ENCODE assay signal across 8 mouse cellular contexts in genomic region chr7:127842001-127842718, GRCm38 (mm10). TPM values are rescaled to one million over a fixed set of nuclear protein-coding genes. Genes with fewer than 3 reads are reported as not detected.
DNase-seq lines count a peak whose midpoint lies in the region; ATAC-seq and TF ChIP-seq lines count a peak whose summit lies in the region.

No protein-coding gene starts in this region.

- no peaks in the 10 kb centered on the region for H3K27me3 ChIP-seq in erythroblast, embryonic 14.5 days (ENCODE audit: control insufficient read depth)
- no peaks in the 10 kb centered on the region for H3K27me3 ChIP-seq in heart, embryonic 11.5 days (ENCODE audit: control insufficient read depth, insufficient read depth, low read length)
- H3K27me3 ChIP-seq in kidney, embryonic 15.5 days: no peaks in the 10 kb centered on the region
- H3K27me3 ChIP-seq in liver, embryonic 11.5 days (replicated peaks; ENCODE audit: control insufficient read depth, insufficient read depth, low read length): no peaks in the 10 kb centered on the region
- no peaks in the 10 kb centered on the region for H3K27me3 ChIP-seq in myocyte (ENCODE audit: control insufficient read depth, insufficient read depth, insufficient read length)

- peak overlapping the region; percentile 75 for H3K4me3 ChIP-seq in erythroblast, embryonic 14.5 days (replicated peaks)
- H3K4me3 ChIP-seq in heart, embryonic 11.5 days (ENCODE audit: low read depth, low read length): peak overlapping the region; percentile 91
- peak overlapping the region; percentile 86 for H3K4me3 ChIP-seq in kidney, embryonic 15.5 days (replicated peaks)
- peak overlapping the region; percentile 72 for H3K4me3 ChIP-seq in liver, embryonic 11.5 days (ENCODE audit: low read depth, low read length)
- H3K4me3 ChIP-seq in myocyte: peak overlapping the region; percentile 94

- H3K9me3 ChIP-seq in erythroblast, embryonic 14.5 days (ENCODE audit: control insufficient read depth, low read length): no peaks in the 10 kb centered on the region
- no peaks in the 10 kb centered on the region for H3K9me3 ChIP-seq in heart, embryonic 11.5 days (replicated peaks; ENCODE audit: control insufficient read depth, low read length)
- no peaks in the 10 kb centered on the region for H3K9me3 ChIP-seq in kidney, embryonic 15.5 days (replicated peaks)
- H3K9me3 ChIP-seq in liver, embryonic 11.5 days (ENCODE audit: control insufficient read depth, low read length): no peaks in the 10 kb centered on the region

- peak overlapping the region; percentile 84 for H3K9ac ChIP-seq in heart, embryonic 11.5 days (ENCODE audit: low read depth, low read length)
- H3K9ac ChIP-seq in kidney, embryonic 15.5 days: peak overlapping the region; percentile 79
- peak overlapping the region; percentile 71 for H3K9ac ChIP-seq in liver, embryonic 11.5 days (ENCODE audit: low read depth, low read length)

- DNase-seq in CD4-positive, CD25-positive, alpha-beta regulatory T cell, adult 2 months (ENCODE audit: low read depth, low spot score): peak; percentile 89
- DNase-seq in brain, embryonic 18.5 days (ENCODE audit: low read depth, low spot score): peak; percentile 20
- DNase-seq in liver, embryonic 11.5 days (ENCODE audit: low spot score): peak; percentile 74
- DNase-seq in spleen, postnatal 4 days (ENCODE audit: low spot score in 2 of 2): peak; percentile 76 to 88

- peak; percentile 63 for TF ChIP-seq POLR2A in myocyte (IDR thresholded peaks at IDR 0.05; ENCODE audit: insufficient read length, low read depth)

- under 1% methylated on average over 40 of the region's 40 CpGs for WGBS in heart, embryonic 11.5 days (ENCODE audit: insufficient replicate concordance)
- under 1% methylated on average over 40 of the region's 40 CpGs for WGBS in kidney, embryonic 15.5 days
- under 1% methylated on average over 40 of the region's 40 CpGs for WGBS in liver, embryonic 11.5 days

- H3ac ChIP-seq in myocyte (ENCODE audit: control insufficient read depth, insufficient read length): peak overlapping the region; percentile 28

- ATAC-seq in heart, embryonic 11.5 days (replicated peaks; ENCODE audit: insufficient number of reproducible peaks, low FRiP score, low TSS enrichment): peak; percentile 64
- peak; percentile 75 for ATAC-seq in kidney, embryonic 15.5 days (replicated peaks; ENCODE audit: low FRiP score)
- peak; percentile 66 for ATAC-seq in liver, embryonic 11.5 days (replicated peaks; ENCODE audit: low FRiP score)

- H3K79me2 ChIP-seq in myocyte (ENCODE audit: control insufficient read depth, insufficient read depth): peaks cover 8% of the 10 kb centered on the region

- H3K4me2 ChIP-seq in heart, embryonic 11.5 days: peak overlapping the region; percentile 87
- H3K4me2 ChIP-seq in kidney, embryonic 15.5 days: peak overlapping the region; percentile 92
- H3K4me2 ChIP-seq in liver, embryonic 11.5 days: peak overlapping the region; percentile 87
- peak overlapping the region; percentile 89 for H3K4me2 ChIP-seq in myocyte (ENCODE audit: low read depth)

- H3K4me1 ChIP-seq in erythroblast, embryonic 14.5 days (ENCODE audit: control insufficient read depth): peaks cover 25% of the 10 kb centered on the region
- peaks cover 5% of the 10 kb centered on the region; the same call in 1 of the 2 replicates for H3K4me1 ChIP-seq in heart, embryonic 11.5 days (ENCODE audit: control insufficient read depth, insufficient read depth, low read length)
- peaks cover 19% of the 10 kb centered on the region for H3K4me1 ChIP-seq in kidney, embryonic 15.5 days
- peaks cover 10% of the 10 kb centered on the region for H3K4me1 ChIP-seq in liver, embryonic 11.5 days (replicated peaks; ENCODE audit: control insufficient read depth, insufficient read depth, low read length)

- peaks cover 29% of the 10 kb centered on the region for H3K36me3 ChIP-seq in erythroblast, embryonic 14.5 days (ENCODE audit: control insufficient read depth)
- H3K36me3 ChIP-seq in heart, embryonic 11.5 days (ENCODE audit: control insufficient read depth, insufficient read depth, low read length): peaks cover 11% of the 10 kb centered on the region; the same call in 1 of the 2 replicates
- H3K36me3 ChIP-seq in kidney, embryonic 15.5 days: peaks cover 40% of the 10 kb centered on the region
- H3K36me3 ChIP-seq in liver, embryonic 11.5 days (ENCODE audit: control insufficient read depth, insufficient read depth, low read length): peaks cover 22% of the 10 kb centered on the region
- peaks cover 24% of the 10 kb centered on the region for H3K36me3 ChIP-seq in myocyte (ENCODE audit: control insufficient read depth, insufficient read depth)

- peak overlapping the region; percentile 86 for H3K27ac ChIP-seq in heart, embryonic 11.5 days (ENCODE audit: low read depth, low read length)
- peak overlapping the region; percentile 93 for H3K27ac ChIP-seq in kidney, embryonic 15.5 days
- H3K27ac ChIP-seq in liver, embryonic 11.5 days (ENCODE audit: low read depth, low read length): peak overlapping the region; percentile 83

TF ChIP-seq in myocyte, 11 proteins besides CTCF, POLR2A, EP300 and RAD21:
- TF ChIP-seq POLR2AphosphoS2 (IDR thresholded peaks at IDR 0.05; ENCODE audit: insufficient read length, low read depth) (peak; percentile 86), E2F4 (IDR thresholded peaks at IDR 0.05; ENCODE audit: insufficient read depth) (no peak)

RNA-seq across cellular contexts. Expression of gene Stx1b, which starts 17.8 kb away (rescaled TPM):
- polyA plus RNA-seq in erythroblast, embryonic 14.5 days (2012): 0.01 TPM in 1 of 2 replicates, not detected in the other
- polyA plus RNA-seq in heart, embryonic 11.5 days (2014; fragmentation: Nextera tagmentation; extraction: Ambion mirVana): 1.4 and 1.8 TPM in 2 replicates
- 3.8 and 5.2 TPM in 2 replicates for polyA plus RNA-seq in kidney, embryonic 15.5 days (2015; fragmentation: Nextera tagmentation; extraction: Ambion mirVana)
- 1.5 and 1.9 TPM in 2 replicates for polyA plus RNA-seq in liver, embryonic 11.5 days (2014; fragmentation: Nextera tagmentation; extraction: Ambion mirVana)
- polyA plus RNA-seq in myocyte (2012; fragmentation: generic; extraction: Trizol): 0.20 TPM

RNA-seq across cellular contexts. Expression of gene Stx4a, which starts 18.1 kb away (rescaled TPM):
- polyA plus RNA-seq in erythroblast, embryonic 14.5 days (2012): 1.4 and 1.5 TPM in 2 replicates
- 20.5 and 22.8 TPM in 2 replicates for polyA plus RNA-seq in heart, embryonic 11.5 days (2014; fragmentation: Nextera tagmentation; extraction: Ambion mirVana)
- 46.4 and 53.2 TPM in 2 replicates for polyA plus RNA-seq in kidney, embryonic 15.5 days (2015; fragmentation: Nextera tagmentation; extraction: Ambion mirVana)
- 16.1 and 19.4 TPM in 2 replicates for polyA plus RNA-seq in liver, embryonic 11.5 days (2014; fragmentation: Nextera tagmentation; extraction: Ambion mirVana)
- 73.0 TPM for polyA plus RNA-seq in myocyte (2012; fragmentation: generic; extraction: Trizol)

RNA-seq across cellular contexts. Expression of gene Zfp646, which starts 33.9 kb away (rescaled TPM):
- polyA plus RNA-seq in erythroblast, embryonic 14.5 days (2012): 1.3 TPM in 2 replicates
- polyA plus RNA-seq in heart, embryonic 11.5 days (2014; fragmentation: Nextera tagmentation; extraction: Ambion mirVana): 10.1 and 12.0 TPM in 2 replicates
- 11.8 and 13.7 TPM in 2 replicates for polyA plus RNA-seq in kidney, embryonic 15.5 days (2015; fragmentation: Nextera tagmentation; extraction: Ambion mirVana)
- polyA plus RNA-seq in liver, embryonic 11.5 days (2014; fragmentation: Nextera tagmentation; extraction: Ambion mirVana): 15.1 and 15.8 TPM in 2 replicates
- 16.7 TPM for polyA plus RNA-seq in myocyte (2012; fragmentation: generic; extraction: Trizol)

RNA-seq across cellular contexts. Expression of gene Zfp668, which starts 34.5 kb away (rescaled TPM):
- 1.3 and 1.5 TPM in 2 replicates for polyA plus RNA-seq in erythroblast, embryonic 14.5 days (2012)
- 10.1 and 11.5 TPM in 2 replicates for polyA plus RNA-seq in heart, embryonic 11.5 days (2014; fragmentation: Nextera tagmentation; extraction: Ambion mirVana)
- polyA plus RNA-seq in kidney, embryonic 15.5 days (2015; fragmentation: Nextera tagmentation; extraction: Ambion mirVana): 22.7 TPM in 2 replicates
- 15.2 and 15.9 TPM in 2 replicates for polyA plus RNA-seq in liver, embryonic 11.5 days (2014; fragmentation: Nextera tagmentation; extraction: Ambion mirVana)
- 7.9 TPM for polyA plus RNA-seq in myocyte (2012; fragmentation: generic; extraction: Trizol)

RNA-seq across cellular contexts. Expression of gene Hsd3b7, which starts 41.8 kb away (rescaled TPM):
- polyA plus RNA-seq in erythroblast, embryonic 14.5 days (2012): 0.43 and 0.50 TPM in 2 replicates
- 18.1 and 23.5 TPM in 2 replicates for polyA plus RNA-seq in heart, embryonic 11.5 days (2014; fragmentation: Nextera tagmentation; extraction: Ambion mirVana)
- polyA plus RNA-seq in kidney, embryonic 15.5 days (2015; fragmentation: Nextera tagmentation; extraction: Ambion mirVana): 23.0 and 27.6 TPM in 2 replicates
- 31.4 and 32.4 TPM in 2 replicates for polyA plus RNA-seq in liver, embryonic 11.5 days (2014; fragmentation: Nextera tagmentation; extraction: Ambion mirVana)
- 15.0 TPM for polyA plus RNA-seq in myocyte (2012; fragmentation: generic; extraction: Trizol)

Comparison
In these comparisons a context has a peak if more than half of its experiments do, and no peak if none do; other contexts are left out.
1. Peak in every context shown above with its lines: DNase-seq, ATAC-seq, H3K4me3 ChIP-seq and H3K27ac ChIP-seq.
2. DNase-seq: peak in every context shown above with its lines; median percentile 89 in CD4-positive, CD25-positive, alpha-beta regulatory T cell, adult 2 months; 82 in spleen, postnatal 4 days; 74 in liver, embryonic 11.5 days; 20 in brain, embryonic 18.5 days.